Mouse (Mus musculus): ENCODE results near the gene Glis2. TPM values are rescaled to one million over a fixed set of nuclear protein-coding genes. Genes with fewer than 3 reads are reported as not detected.

Glis2 gene
- 16.0 and 19.5 TPM in 2 replicates for polyA plus RNA-seq (2012; rRNA removed)

DNA sequence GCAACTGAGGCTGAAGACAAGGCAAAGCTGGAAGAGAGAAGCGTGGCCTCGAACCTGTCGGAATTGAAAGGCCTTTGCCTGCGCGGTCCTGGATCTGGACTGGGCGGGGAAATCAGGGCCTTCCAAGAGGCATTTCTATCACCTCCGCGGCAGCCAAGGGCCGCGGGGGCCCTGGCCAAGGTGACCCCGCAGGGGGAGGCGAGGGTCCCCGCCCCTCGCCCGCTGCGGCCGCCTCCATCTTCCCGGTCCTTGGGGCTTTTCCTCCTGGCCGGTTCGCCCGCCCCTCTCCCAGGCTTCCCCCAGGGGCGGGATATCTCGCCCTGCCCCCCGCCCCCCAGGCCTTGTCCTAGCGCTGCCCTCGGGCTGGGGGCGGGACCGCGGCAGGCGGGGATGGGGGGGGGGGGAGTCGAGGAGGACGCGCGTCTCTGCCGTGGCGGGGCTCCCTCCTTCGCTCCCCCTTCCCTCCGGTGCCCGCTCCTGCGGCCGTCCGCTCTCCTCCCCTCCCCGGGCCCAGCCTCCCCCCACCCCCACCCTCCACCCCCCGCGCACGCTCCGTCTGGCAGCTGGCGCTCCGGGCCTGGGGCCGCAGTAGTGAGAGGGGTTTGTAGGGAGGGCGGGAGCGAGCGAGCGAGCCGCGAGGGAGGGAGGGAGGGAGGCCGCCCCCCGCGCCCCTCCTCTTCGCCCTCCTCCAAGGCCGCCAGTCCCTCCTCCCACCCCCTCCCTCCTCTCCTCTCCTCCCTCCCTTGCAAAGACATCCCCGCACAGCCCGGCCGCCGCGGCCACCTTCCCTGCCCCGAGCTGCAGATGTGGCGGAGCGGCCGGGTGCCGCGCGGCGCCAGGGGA, at the start of gene Glis2:
Gene Glis2, plus strand, starts transcription at position 743 of the 843 bp plus-strand sequence.
- Histone ChIP-seq H3K4me1 (ENCODE audit: control insufficient read depth, insufficient read depth, low read length) (peaks cover 7% of the 10 kb centered on the region), H3K27me3 (ENCODE audit: control insufficient read depth, insufficient read depth, low read length) (no peaks in the 10 kb centered on the region), H3K4me3 (replicated peaks; ENCODE audit: insufficient read depth, low read depth, low read length) (peak within 1 kb of the TSS; percentile 63), H3K27ac (ENCODE audit: insufficient read depth, low read length) (0 out of 2 replicates have a peak within 1 kb of the TSS, but pooled peaks have one; percentile 15)
- TF ChIP-seq CTCF (IDR thresholded peaks at IDR 0.05; ENCODE audit: borderline replicate concordance, insufficient read depth, low read depth, low read length) (no peak), POLR2A (IDR thresholded peaks at IDR 0.05; ENCODE audit: borderline replicate concordance, insufficient read depth, low read length) (no peak)
- DNase-seq, result peak; percentile 47 to 67
- WGBS, result 3% methylated on average over 22 of the region's 74 CpGs

- Histone ChIP-seq H3K27me3 (ENCODE audit: control insufficient read depth, insufficient read depth, low read length) (no peaks in the 10 kb centered on the region), H3K4me3 (replicated peaks; ENCODE audit: insufficient read depth, low read depth, low read length) (no peak overlapping the region), H3K4me1 (ENCODE audit: control insufficient read depth, insufficient read depth, low read length) (peaks cover 3% of the 10 kb centered on the region), H3K27ac (ENCODE audit: insufficient read depth, low read length) (no peak overlapping the region)
- 79% methylated on average over 9 of the region's 9 CpGs for WGBS
- TF ChIP-seq CTCF (IDR thresholded peaks at IDR 0.05; ENCODE audit: borderline replicate concordance, insufficient read depth, low read depth, low read length) (no peak), POLR2A (IDR thresholded peaks at IDR 0.05; ENCODE audit: borderline replicate concordance, insufficient read depth, low read length) (no peak)
- DNase-seq, result no peak
Measured at GRCm38 (mm10) chr16:4544845-4545244, 49.7 kb upstream of the Glis2 start.

- Histone ChIP-seq H3K4me3 (replicated peaks; ENCODE audit: insufficient read depth, low read depth, low read length) (no peak overlapping the region), H3K27me3 (ENCODE audit: control insufficient read depth, insufficient read depth, low read length) (no peaks in the 10 kb centered on the region), H3K27ac (ENCODE audit: insufficient read depth, low read length) (no peak overlapping the region), H3K4me1 (ENCODE audit: control insufficient read depth, insufficient read depth, low read length) (peaks cover 7% of the 10 kb centered on the region)
- TF ChIP-seq CTCF (IDR thresholded peaks at IDR 0.05; ENCODE audit: borderline replicate concordance, insufficient read depth, low read depth, low read length), result no peak
- TF ChIP-seq POLR2A (IDR thresholded peaks at IDR 0.05; ENCODE audit: borderline replicate concordance, insufficient read depth, low read length), result no peak
- DNase-seq, result no peak
- 90% methylated on average over 8 of the region's 8 CpGs for WGBS
Measured at GRCm38 (mm10) chr16:4546838-4547237, 47.7 kb upstream of the Glis2 start.

DNA sequence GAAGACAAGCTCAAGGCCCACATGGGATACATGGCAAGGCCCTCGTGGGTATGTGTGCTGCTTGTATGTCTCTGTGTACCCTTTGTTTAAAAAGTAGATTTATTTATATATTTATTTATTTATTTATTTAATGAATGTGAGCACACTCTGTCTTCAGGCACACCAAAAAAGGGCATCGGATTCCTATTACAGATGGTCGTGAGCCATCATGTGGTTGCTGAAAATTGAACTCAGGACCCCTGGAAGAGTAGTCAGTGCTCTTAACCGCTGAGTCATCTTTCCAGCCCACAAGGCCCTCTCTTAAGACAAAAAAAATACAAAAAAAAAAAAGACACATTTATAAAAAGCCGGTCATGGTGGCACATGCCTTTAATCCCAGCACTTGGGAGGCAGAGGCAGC, 46.9 kb upstream of the Glis2 start:
- no peak for DNase-seq
- no peak overlapping the region for H3K27ac ChIP-seq (ENCODE audit: insufficient read depth, low read length)
- WGBS, result 95% methylated on average over 5 of the region's 5 CpGs
- peaks cover 4% of the 10 kb centered on the region for H3K4me1 ChIP-seq (ENCODE audit: control insufficient read depth, insufficient read depth, low read length)
- no peaks in the 10 kb centered on the region for H3K27me3 ChIP-seq (ENCODE audit: control insufficient read depth, insufficient read depth, low read length)
- TF ChIP-seq POLR2A (IDR thresholded peaks at IDR 0.05; ENCODE audit: borderline replicate concordance, insufficient read depth, low read length) (no peak), CTCF (IDR thresholded peaks at IDR 0.05; ENCODE audit: borderline replicate concordance, insufficient read depth, low read depth, low read length) (no peak)
- H3K4me3 ChIP-seq (replicated peaks; ENCODE audit: insufficient read depth, low read depth, low read length), result no peak overlapping the region

DNA sequence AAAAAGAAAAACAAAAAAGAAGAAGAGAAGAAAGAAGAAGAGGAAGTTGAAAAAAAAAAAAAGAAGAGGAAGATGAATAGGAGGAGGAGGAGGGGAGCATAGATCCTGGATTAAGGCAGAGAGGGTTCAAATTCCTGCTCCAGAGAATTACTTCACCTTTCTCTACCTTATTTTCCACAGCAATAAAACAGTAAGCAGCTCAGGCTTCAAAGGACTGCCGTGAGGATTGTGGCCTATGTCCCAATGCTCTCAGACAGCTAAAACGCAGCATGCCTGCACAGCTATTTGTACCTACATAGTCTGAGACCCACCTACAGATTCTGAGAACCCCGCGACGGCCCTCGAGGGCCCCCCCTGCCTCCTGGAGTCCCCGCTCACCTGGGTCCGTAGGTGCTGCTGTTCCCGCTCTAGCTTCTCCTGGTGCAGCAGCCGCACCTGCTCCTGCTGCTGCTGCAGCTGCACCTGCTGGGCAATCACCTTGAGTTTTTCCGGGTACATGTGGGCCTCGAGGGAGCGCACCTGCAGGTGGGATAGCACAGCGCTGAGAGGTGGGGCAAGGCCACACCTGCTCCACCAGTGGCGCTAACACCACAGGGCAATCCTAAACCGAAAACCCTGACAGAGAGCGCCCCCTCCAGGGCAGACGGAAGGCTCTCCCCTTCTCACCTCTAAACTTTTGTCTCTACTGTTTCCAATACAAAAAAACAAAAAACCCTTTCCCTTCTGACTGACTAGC, 45.4 kb upstream of the Glis2 start:
- Histone ChIP-seq H3K27me3 (ENCODE audit: control insufficient read depth, insufficient read depth, low read length) (no peaks in the 10 kb centered on the region), H3K4me3 (replicated peaks; ENCODE audit: insufficient read depth, low read depth, low read length) (no peak overlapping the region), H3K4me1 (ENCODE audit: control insufficient read depth, insufficient read depth, low read length) (0 out of 2 replicates have a peak, but pooled peaks cover 4% of the 10 kb centered on the region), H3K27ac (ENCODE audit: insufficient read depth, low read length) (no peak overlapping the region)
- 91% methylated on average over 18 of the region's 18 CpGs for whole genome bisulfite sequencing
- DNase-seq, result no peak
- TF ChIP-seq POLR2A (IDR thresholded peaks at IDR 0.05; ENCODE audit: borderline replicate concordance, insufficient read depth, low read length), result no peak
- TF ChIP-seq CTCF (IDR thresholded peaks at IDR 0.05; ENCODE audit: borderline replicate concordance, insufficient read depth, low read depth, low read length), result no peak

- no peak overlapping the region for H3K27ac ChIP-seq (ENCODE audit: insufficient read depth, low read length)
- TF ChIP-seq CTCF (IDR thresholded peaks at IDR 0.05; ENCODE audit: borderline replicate concordance, insufficient read depth, low read depth, low read length) (peak; percentile 97), POLR2A (IDR thresholded peaks at IDR 0.05; ENCODE audit: borderline replicate concordance, insufficient read depth, low read length) (no peak)
- no peak overlapping the region for H3K4me3 ChIP-seq (replicated peaks; ENCODE audit: insufficient read depth, low read depth, low read length)
- no peaks in the 10 kb centered on the region for H3K27me3 ChIP-seq (ENCODE audit: control insufficient read depth, insufficient read depth, low read length)
- 0 out of 2 replicates have a peak, but pooled peaks cover 4% of the 10 kb centered on the region for H3K4me1 ChIP-seq (ENCODE audit: control insufficient read depth, insufficient read depth, low read length)
- DNase-seq, result peak; percentile 48 to 59
- WGBS, result 37% methylated on average over 13 of the region's 13 CpGs
Measured at GRCm38 (mm10) chr16:4551056-4551455, 43.5 kb upstream of the Glis2 start.

DNA sequence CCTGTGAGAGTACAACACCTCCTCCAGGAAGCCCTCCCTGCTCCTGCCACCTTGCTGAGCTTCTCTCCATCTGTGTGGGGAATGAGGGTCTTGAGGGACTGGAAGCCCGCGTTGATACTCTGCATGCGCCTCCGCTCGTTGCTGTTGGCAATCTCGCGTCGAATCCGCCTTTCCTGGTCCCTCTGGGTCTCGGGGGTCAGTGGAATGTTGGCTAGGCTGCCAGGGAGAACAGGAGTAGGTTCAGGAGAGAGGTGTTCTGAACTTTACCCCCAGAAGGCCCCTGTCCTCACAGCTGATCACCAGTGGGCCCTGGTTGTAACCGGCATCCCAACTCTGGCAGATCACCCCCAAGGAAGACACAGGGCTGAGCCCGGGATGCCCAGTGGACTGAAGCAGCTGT, 42.6 kb upstream of the Glis2 start:
- TF ChIP-seq CTCF (IDR thresholded peaks at IDR 0.05; ENCODE audit: borderline replicate concordance, insufficient read depth, low read depth, low read length) (no peak), POLR2A (IDR thresholded peaks at IDR 0.05; ENCODE audit: borderline replicate concordance, insufficient read depth, low read length) (no peak)
- Histone ChIP-seq H3K27ac (ENCODE audit: insufficient read depth, low read length) (no peak overlapping the region), H3K27me3 (ENCODE audit: control insufficient read depth, insufficient read depth, low read length) (no peaks in the 10 kb centered on the region), H3K4me3 (replicated peaks; ENCODE audit: insufficient read depth, low read depth, low read length) (no peak overlapping the region), H3K4me1 (ENCODE audit: control insufficient read depth, insufficient read depth, low read length) (0 out of 2 replicates have a peak, but pooled peaks cover 4% of the 10 kb centered on the region)
- 83% methylated on average over 12 of the region's 12 CpGs for WGBS
- no peak for DNase-seq
